ENCODE assay signal across 29 mouse cellular contexts in the genomic region with DNA sequence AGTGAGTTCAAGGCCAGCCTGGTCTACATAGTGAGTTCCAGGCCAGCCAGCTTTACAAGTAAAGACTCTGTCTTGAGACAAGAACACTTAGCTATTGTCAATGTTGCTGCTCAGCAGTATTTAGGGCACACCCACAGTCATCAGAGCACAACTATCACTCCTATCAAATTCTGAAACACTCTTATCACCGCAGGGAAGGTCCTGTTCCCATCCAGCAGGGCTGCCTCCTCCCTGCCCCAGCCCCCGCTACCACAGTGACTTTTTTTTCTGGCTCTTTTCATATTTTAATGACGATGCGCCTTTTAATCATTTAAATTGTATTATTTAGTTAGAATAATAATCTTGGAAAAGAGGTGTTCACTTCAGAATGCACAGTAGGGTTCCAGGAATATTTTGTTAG. TPM values are rescaled to one million over a fixed set of nuclear protein-coding genes. Genes with fewer than 3 reads are reported as not detected.
DNase-seq lines count a peak whose midpoint lies in the region; ATAC-seq and TF ChIP-seq lines count a peak whose summit lies in the region.
"Had no signal": no experiment of that assay in that cellular context is flagged by ENCODE, and none has a peak within 500 bp of the region (broad histone marks: within the 10 kb centered on the region; RNA-seq: fewer than 3 reads in every experiment).

No protein-coding gene starts in this region.

- no peak for DNase-seq in liver, embryonic 11.5 days (ENCODE audit: low spot score)
- DNase-seq in liver, postnatal 0 days: no peak
- DNase-seq in MEL (ENCODE audit: low read depth, low spot score): peak; percentile 66
- DNase-seq in heart, postnatal 36 days: no peak
- DNase-seq in frontal cortex, adult 2 months (ENCODE audit: extremely low spot score in 1 of 2, low spot score in 1 of 2): no peak
- DNase-seq: adrenal gland, postnatal 36 days; cerebellum, adult 18-20 months; cerebellum, postnatal 14 days; gastrocnemius, postnatal 14 days; heart, postnatal 14 days; kidney, adult 8-10 months; kidney, postnatal 4 days; lung, adult 2 months; lung, postnatal 10 days; right cerebral cortex, postnatal 25 days; thymus, postnatal 4 days had no signal

- H3K79me2 ChIP-seq in MEL (ENCODE audit: control insufficient read depth, insufficient read depth, low read length, poor library complexity): no peaks in the 10 kb centered on the region

- H3K27me3 ChIP-seq in liver, embryonic 11.5 days (replicated peaks; ENCODE audit: control insufficient read depth, insufficient read depth, low read length): no peaks in the 10 kb centered on the region
- H3K27me3 ChIP-seq in liver, postnatal 0 days (ENCODE audit: insufficient read depth, low read length): no peaks in the 10 kb centered on the region
- no peaks in the 10 kb centered on the region for H3K27me3 ChIP-seq in MEL (ENCODE audit: control insufficient read depth in 1 of 2, insufficient read depth in 2 of 2, low read length in 2 of 2)
- no peaks in the 10 kb centered on the region for H3K27me3 ChIP-seq in liver, embryonic 15.5 days
- H3K27me3 ChIP-seq in neural tube, embryonic 15.5 days (replicated peaks): no peaks in the 10 kb centered on the region
- H3K27me3 ChIP-seq: CH12.LX; embryonic facial prominence, embryonic 15.5 days; forebrain, embryonic 13.5 days; limb, embryonic 13.5 days; midbrain, embryonic 15.5 days; stomach, embryonic 15.5 days had no signal

- no peaks in the 10 kb centered on the region for H3K9me3 ChIP-seq in liver, embryonic 11.5 days (ENCODE audit: control insufficient read depth, low read length)
- H3K9me3 ChIP-seq in liver, postnatal 0 days (ENCODE audit: low read length): no peaks in the 10 kb centered on the region
- no peaks in the 10 kb centered on the region for H3K9me3 ChIP-seq in MEL (replicated peaks; ENCODE audit: insufficient read depth, low read length)
- no peaks in the 10 kb centered on the region for H3K9me3 ChIP-seq in liver, embryonic 15.5 days (replicated peaks)
- no peaks in the 10 kb centered on the region for H3K9me3 ChIP-seq in neural tube, embryonic 15.5 days (replicated peaks)
- H3K9me3 ChIP-seq: embryonic facial prominence, embryonic 10.5 days; embryonic facial prominence, embryonic 15.5 days; forebrain, embryonic 13.5 days; limb, embryonic 13.5 days; midbrain, embryonic 10.5 days; midbrain, embryonic 15.5 days; stomach, embryonic 15.5 days had no signal

- no peaks in the 10 kb centered on the region for H3K36me3 ChIP-seq in liver, embryonic 11.5 days (ENCODE audit: control insufficient read depth, insufficient read depth, low read length)
- H3K36me3 ChIP-seq in liver, postnatal 0 days (replicated peaks; ENCODE audit: insufficient read depth, low read length): no peaks in the 10 kb centered on the region
- H3K36me3 ChIP-seq in MEL (ENCODE audit: control insufficient read depth in 1 of 2, insufficient read depth in 2 of 2, low read length in 2 of 2): peaks cover 0 to 7% of the 10 kb centered on the region in 2 experiments; a peak in 1 of 4 replicates
- no peaks in the 10 kb centered on the region for H3K36me3 ChIP-seq in liver, embryonic 15.5 days (replicated peaks)
- no peaks in the 10 kb centered on the region for H3K36me3 ChIP-seq in neural tube, embryonic 15.5 days
- H3K36me3 ChIP-seq: embryonic facial prominence, embryonic 10.5 days; embryonic facial prominence, embryonic 15.5 days; limb, embryonic 13.5 days; midbrain, embryonic 10.5 days; midbrain, embryonic 15.5 days; stomach, embryonic 15.5 days had no signal

- no peak for TF ChIP-seq EP300 in liver, postnatal 0 days (IDR thresholded peaks at IDR 0.05; ENCODE audit: low read depth)
- TF ChIP-seq EP300 in MEL (IDR thresholded peaks at IDR 0.05; ENCODE audit: low read depth in 1 of 2, low read length in 2 of 2): peak; percentile 20 to 50; a peak in 1 of 4 replicates

- TF ChIP-seq CTCF in liver, postnatal 0 days (IDR thresholded peaks at IDR 0.05; ENCODE audit: low read depth): no peak
- no peak for TF ChIP-seq CTCF in MEL (IDR thresholded peaks at IDR 0.05 in 2 of 3, conservative IDR thresholded peaks at IDR 0.05 in 1 of 3; ENCODE audit: control insufficient read depth in 1 of 3, insufficient read depth in 1 of 3, low read depth in 2 of 3, low read length in 3 of 3, poor library complexity in 1 of 3, severe bottlenecking in 1 of 3)

- H3K4me3 ChIP-seq in liver, embryonic 11.5 days (ENCODE audit: low read depth, low read length): no peak overlapping the region
- no peak overlapping the region for H3K4me3 ChIP-seq in liver, postnatal 0 days (ENCODE audit: low read depth, low read length)
- no peak overlapping the region for H3K4me3 ChIP-seq in MEL (ENCODE audit: control insufficient read depth in 1 of 2, insufficient read depth in 1 of 2, low read depth in 2 of 2, low read length in 2 of 2)
- no peak overlapping the region for H3K4me3 ChIP-seq in liver, embryonic 15.5 days (replicated peaks)
- no peak overlapping the region for H3K4me3 ChIP-seq in neural tube, embryonic 15.5 days (replicated peaks)
- H3K4me3 ChIP-seq: embryonic facial prominence, embryonic 10.5 days; embryonic facial prominence, embryonic 15.5 days; forebrain, embryonic 13.5 days; limb, embryonic 13.5 days; midbrain, embryonic 10.5 days; midbrain, embryonic 15.5 days; stomach, embryonic 15.5 days had no signal

- no peak overlapping the region for H3K9ac ChIP-seq in liver, embryonic 11.5 days (ENCODE audit: low read depth, low read length)
- no peak overlapping the region for H3K9ac ChIP-seq in liver, postnatal 0 days (replicated peaks)
- H3K9ac ChIP-seq in MEL (ENCODE audit: control insufficient read depth, low read depth, low read length, poor library complexity, severe bottlenecking): no peak overlapping the region
- no peak overlapping the region for H3K9ac ChIP-seq in liver, embryonic 15.5 days
- no peak overlapping the region for H3K9ac ChIP-seq in neural tube, embryonic 15.5 days (replicated peaks)
- H3K9ac ChIP-seq: embryonic facial prominence, embryonic 15.5 days; forebrain, embryonic 13.5 days; limb, embryonic 13.5 days; midbrain, embryonic 15.5 days; stomach, embryonic 15.5 days had no signal

- H3K4me1 ChIP-seq in liver, embryonic 11.5 days (replicated peaks; ENCODE audit: control insufficient read depth, insufficient read depth, low read length): peaks cover 5% of the 10 kb centered on the region; the same call in 1 of the 2 replicates
- no peaks in the 10 kb centered on the region for H3K4me1 ChIP-seq in liver, postnatal 0 days (ENCODE audit: insufficient read depth)
- H3K4me1 ChIP-seq in MEL (ENCODE audit: control insufficient read depth in 1 of 2, insufficient read depth in 2 of 2, low read length in 2 of 2): peaks cover 6 to 8% of the 10 kb centered on the region in 2 experiments; a peak in 3 of 4 replicates
- peaks cover 12% of the 10 kb centered on the region for H3K4me1 ChIP-seq in liver, embryonic 15.5 days (replicated peaks)
- no peaks in the 10 kb centered on the region; the same call in 1 of the 2 replicates for H3K4me1 ChIP-seq in neural tube, embryonic 15.5 days
- H3K4me1 ChIP-seq: embryonic facial prominence, embryonic 15.5 days; forebrain, embryonic 13.5 days; limb, embryonic 13.5 days; midbrain, embryonic 15.5 days; stomach, embryonic 15.5 days had no signal

- intact Hi-C loops in heart, postnatal 36 days (cut with DNase I): no loop called here

- no peak overlapping the region for H3K27ac ChIP-seq in liver, embryonic 11.5 days (ENCODE audit: low read depth, low read length)
- no peak overlapping the region for H3K27ac ChIP-seq in liver, postnatal 0 days (ENCODE audit: low read depth)
- H3K27ac ChIP-seq in MEL (ENCODE audit: control insufficient read depth, low read depth, low read length): no peak overlapping the region
- 0 out of 2 replicates have a peak overlapping the region, but pooled peaks have one; percentile 6 for H3K27ac ChIP-seq in liver, embryonic 15.5 days (replicated peaks)
- no peak overlapping the region for H3K27ac ChIP-seq in neural tube, embryonic 15.5 days (replicated peaks)
- H3K27ac ChIP-seq: embryonic facial prominence, embryonic 10.5 days; embryonic facial prominence, embryonic 15.5 days; forebrain, embryonic 13.5 days; kidney, postnatal 0 days; limb, embryonic 13.5 days; macrophage; midbrain, embryonic 10.5 days; midbrain, embryonic 15.5 days; stomach, embryonic 15.5 days had no signal

- no peak for TF ChIP-seq RAD21 in MEL (IDR thresholded peaks at IDR 0.05; ENCODE audit: low read depth, low read length)

- WGBS in liver, embryonic 11.5 days: 54% methylated on average over 4 of the region's 4 CpGs
- WGBS in liver, postnatal 0 days (ENCODE audit: insufficient replicate concordance): 48% methylated on average over 4 of the region's 4 CpGs
- WGBS in liver, embryonic 15.5 days (ENCODE audit: insufficient replicate concordance): 31% methylated on average over 4 of the region's 4 CpGs
- 77% methylated on average over 4 of the region's 4 CpGs for WGBS in neural tube, embryonic 15.5 days

- no peak overlapping the region for H3K4me2 ChIP-seq in liver, embryonic 11.5 days
- H3K4me2 ChIP-seq in liver, postnatal 0 days (ENCODE audit: low read depth, low read length): no peak overlapping the region
- no peak overlapping the region for H3K4me2 ChIP-seq in liver, embryonic 15.5 days
- H3K4me2 ChIP-seq in neural tube, embryonic 15.5 days: no peak overlapping the region
- H3K4me2 ChIP-seq: embryonic facial prominence, embryonic 15.5 days; forebrain, embryonic 13.5 days; limb, embryonic 13.5 days; midbrain, embryonic 15.5 days; stomach, embryonic 15.5 days had no signal

- no peak for TF ChIP-seq POLR2A in MEL (IDR thresholded peaks at IDR 0.05; ENCODE audit: control insufficient read depth in 1 of 2, insufficient read depth in 1 of 2, low read depth in 1 of 2, low read length in 2 of 2, poor library complexity in 1 of 2)

- peak; percentile 67; the same call in 1 of the 2 replicates for ATAC-seq in liver, embryonic 11.5 days (replicated peaks; ENCODE audit: low FRiP score)
- ATAC-seq in liver, postnatal 0 days: no peak
- peak; percentile 42 for ATAC-seq in liver, embryonic 15.5 days (ENCODE audit: insufficient read depth)
- ATAC-seq in neural tube, embryonic 15.5 days (ENCODE audit: low FRiP score): no peak
- ATAC-seq: forebrain, embryonic 13.5 days; hindbrain, embryonic 16.5 days; midbrain, embryonic 15.5 days had no signal

RNA-seq across cellular contexts. Expression of a gene that starts 16.3 kb away (rescaled TPM):
- 19.9 TPM in 2 replicates for polyA plus RNA-seq in liver, embryonic 11.5 days (2014; fragmentation: Nextera tagmentation; extraction: Ambion mirVana)
- polyA plus RNA-seq in liver, postnatal 0 days (2015; fragmentation: Nextera tagmentation; extraction: Ambion mirVana): 3.1 and 3.3 TPM in 2 replicates
- 15.1 and 16.0 TPM in 2 replicates for total RNA-seq in MEL (2012; rRNA removed)
- 10 to 100 TPM; 39.9 to 41.0 TPM for polyA plus RNA-seq in MEL (2012; ENCODE audit: insufficient read depth in 1 of 2, insufficient read length in 2 of 2, low read depth in 1 of 2, low replicate concordance in 2 of 2, missing spikeins in 1 of 2)
- 5.6 and 7.1 TPM in 2 replicates for polyA plus RNA-seq in liver, embryonic 15.5 days (2015; fragmentation: Nextera tagmentation; extraction: Ambion mirVana)
- polyA plus RNA-seq in neural tube, embryonic 15.5 days (2015; fragmentation: Nextera tagmentation; extraction: Ambion mirVana): 13.5 and 16.4 TPM in 2 replicates
- total RNA-seq in heart, postnatal 36 days (2021): 10 to 100 TPM; 24.4 to 27.7 TPM
- 16.3 and 16.6 TPM in 2 replicates for polyA plus RNA-seq in frontal cortex, adult 2 months (2012; rRNA removed)

RNA-seq across cellular contexts. Expression of a gene that starts 52.2 kb away (rescaled TPM):
- polyA plus RNA-seq in liver, embryonic 11.5 days (2014; fragmentation: Nextera tagmentation; extraction: Ambion mirVana): 222 and 237 TPM in 2 replicates
- polyA plus RNA-seq in liver, postnatal 0 days (2015; fragmentation: Nextera tagmentation; extraction: Ambion mirVana): 78.8 and 79.6 TPM in 2 replicates
- total RNA-seq in MEL (2012; rRNA removed): 149 and 173 TPM in 2 replicates
- polyA plus RNA-seq in MEL (2012; ENCODE audit: insufficient read depth in 1 of 2, insufficient read length in 2 of 2, low read depth in 1 of 2, low replicate concordance in 2 of 2, missing spikeins in 1 of 2): 100 to 1,000 TPM; 139 to 437 TPM
- polyA plus RNA-seq in liver, embryonic 15.5 days (2015; fragmentation: Nextera tagmentation; extraction: Ambion mirVana): 78.6 and 88.4 TPM in 2 replicates
- polyA plus RNA-seq in neural tube, embryonic 15.5 days (2015; fragmentation: Nextera tagmentation; extraction: Ambion mirVana): 151 and 162 TPM in 2 replicates
- total RNA-seq in heart, postnatal 36 days (2021): 10 to 100 TPM; 89.6 to 92.4 TPM
- 58.4 and 61.0 TPM in 2 replicates for polyA plus RNA-seq in frontal cortex, adult 2 months (2012; rRNA removed)

Comparison
In these comparisons a context has a peak if more than half of its experiments do, and no peak if none do; other contexts are left out.
1. ATAC-seq: peak in liver, embryonic 11.5 days (single experiment) and liver, embryonic 15.5 days (single experiment); none in liver, postnatal 0 days (single experiment) and neural tube, embryonic 15.5 days (single experiment).